Mouse (Mus musculus) testis, adult 2 months (tissue): ENCODE data around the gene Klhl40. TPM values are rescaled to one million over a fixed set of nuclear protein-coding genes. Genes with fewer than 3 reads are reported as not detected.

Experiments used
- H3K27ac ChIP-seq: fragments of 200-500 bp; 2 replicates; pipeline ENCODE4 v1.5.1; 2012; ENCODE audit warnings: low read depth, low read length; ENCODE audit not compliant: control insufficient read depth, insufficient read depth
- H3K27me3 ChIP-seq: fragments of 200-500 bp; 2 replicates; pipeline ENCODE4 v1.6.1; 2012; ENCODE audit warnings: mild to moderate bottlenecking, low read length, moderate library complexity; ENCODE audit not compliant: control insufficient read depth, insufficient read depth
- H3K36me3 ChIP-seq: fragments of 200-500 bp; 2 replicates; pipeline ENCODE4 v1.6.1; 2012; ENCODE audit warnings: mild to moderate bottlenecking, low read length; ENCODE audit not compliant: control insufficient read depth, insufficient read depth
- H3K4me1 ChIP-seq: fragments of 200-500 bp; 2 replicates; pipeline ENCODE4 v1.6.1; 2012; ENCODE audit warnings: low read length; ENCODE audit not compliant: control insufficient read depth, insufficient read depth
- H3K4me3 ChIP-seq: fragments of 200-500 bp; 2 replicates; pipeline ENCODE4 v1.5.1; 2012; ENCODE audit warnings: low read depth, mild to moderate bottlenecking, low read length, moderate library complexity, mixed read lengths; ENCODE audit not compliant: control insufficient read depth
- CTCF ChIP-seq: fragments of 200-500 bp; IDR thresholded peaks from 2 replicates; pipeline ENCODE4 v1.5.1; 2012; ENCODE audit warnings: low read depth, mild to moderate bottlenecking, inconsistent platforms, low read length, moderate library complexity; ENCODE audit not compliant: control insufficient read depth, insufficient read depth, insufficient replicate concordance
- POLR2A ChIP-seq: fragments of 200-500 bp; IDR thresholded peaks from 2 replicates; pipeline ENCODE4 v1.6.1; 2012; ENCODE audit warnings: low read depth, mild to moderate bottlenecking, inconsistent platforms, low read length, moderate library complexity; ENCODE audit not compliant: control insufficient read depth
- polyA plus RNA-seq: library from polyadenylated mRNA; depleted of rRNA; stranded (reverse); fragments of >200 nt; gene quantifications from 2 replicates; pipeline ENCODE4 v1.2.3, GENCODE M21; 2012

Klhl40 gene
- polyA plus RNA-seq, 1 experiment, result 0.14 TPM

DNA sequence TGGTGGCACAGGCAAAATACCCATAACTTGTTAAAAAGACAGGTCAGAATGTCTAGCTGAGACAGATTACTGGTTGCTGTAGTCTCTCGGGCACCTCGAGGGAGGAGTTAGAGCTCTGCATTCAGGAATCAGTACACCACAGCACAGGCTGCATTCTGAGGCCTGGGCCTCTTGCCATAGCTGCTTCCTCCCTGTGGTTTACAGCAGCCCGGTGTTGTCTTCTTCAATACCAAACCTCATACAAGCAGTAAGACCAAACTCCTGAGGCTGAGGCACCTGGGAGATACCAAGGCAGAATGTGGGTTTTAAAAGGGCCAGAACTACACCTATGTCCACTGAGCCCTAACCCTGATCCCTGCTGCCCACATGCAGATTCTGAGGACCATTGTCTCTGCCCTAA lies 20.0 kb upstream of the Klhl40 start:
- Histone ChIP-seq H3K4me1 (peaks cover 25% of the 10 kb centered on the region), H3K27ac (no peak overlapping the region), H3K4me3 (no peak overlapping the region), H3K36me3 (no peaks in the 10 kb centered on the region; the same call in 1 of the 2 replicates), H3K27me3 (no peaks in the 10 kb centered on the region)
- TF ChIP-seq POLR2A, result no peak
- TF ChIP-seq CTCF, result no peak

DNA sequence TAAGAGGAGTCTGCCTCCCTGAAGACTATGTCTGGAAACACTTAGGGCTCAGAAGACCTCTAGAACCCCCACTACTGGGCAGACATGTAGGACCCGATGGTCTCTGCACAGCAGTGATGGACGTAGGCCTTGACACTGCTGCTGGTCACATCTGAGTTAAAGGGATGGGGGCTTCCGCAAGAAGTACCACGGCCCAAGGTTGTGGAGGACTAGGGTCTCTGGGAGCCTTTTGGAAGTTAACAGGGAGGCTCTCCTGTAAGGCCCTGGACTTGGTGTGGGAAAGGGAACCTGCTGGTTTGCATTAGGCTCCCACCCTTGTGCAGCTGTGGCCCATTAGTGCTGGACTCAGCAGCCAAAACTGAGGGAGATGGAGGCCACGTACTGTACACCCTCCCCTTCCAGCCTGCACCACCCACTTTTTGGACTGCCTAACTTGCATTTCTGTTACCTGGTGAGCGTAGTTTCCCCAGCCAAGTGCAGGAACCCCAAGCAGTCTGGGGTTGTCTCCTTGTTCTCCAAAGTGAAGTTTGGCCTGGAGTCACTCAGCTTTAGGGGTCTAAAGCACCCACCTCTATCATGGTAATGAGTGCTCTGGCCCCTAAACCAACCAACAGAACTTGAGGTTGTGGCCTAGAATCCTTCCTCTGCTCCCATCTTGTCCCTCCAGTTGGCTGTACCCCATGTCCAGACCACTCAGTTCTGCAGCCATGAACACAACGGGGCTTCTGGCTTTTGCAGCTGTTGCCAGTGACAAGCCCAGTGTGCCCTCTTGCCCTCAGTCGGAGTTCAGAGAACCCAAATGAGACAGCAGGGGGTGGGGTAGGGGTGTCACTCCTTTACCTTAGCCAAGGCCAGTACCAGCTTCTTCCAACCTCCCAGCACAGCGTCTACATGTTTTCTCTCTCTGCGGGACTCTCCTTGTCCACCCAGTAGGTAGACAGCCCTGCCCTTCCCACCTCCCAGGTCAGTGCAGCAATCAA lies 19.3 kb upstream of the Klhl40 start:
- no peaks in the 10 kb centered on the region for H3K27me3 ChIP-seq
- H3K4me1 ChIP-seq, result peaks cover 25% of the 10 kb centered on the region
- no peak overlapping the region for H3K27ac ChIP-seq
- TF ChIP-seq CTCF (no peak), POLR2A (no peak; the same call in 1 of the 2 replicates)
- peak overlapping the region; percentile 88 for H3K4me3 ChIP-seq
- H3K36me3 ChIP-seq, result no peaks in the 10 kb centered on the region; the same call in 1 of the 2 replicates

GRCm38 (mm10) chr9:121759091-121760081 lies 18.0 kb upstream of the Klhl40 start, which contains the start of gene Zfp651:
Gene Zfp651 (plus strand): TSS chr9:121759330.
- H3K36me3 ChIP-seq, result no peaks in the 10 kb centered on the region; the same call in 1 of the 2 replicates
- peaks cover 25% of the 10 kb centered on the region for H3K4me1 ChIP-seq
- H3K4me3 ChIP-seq, result peak within 1 kb of the TSS; percentile 88
- no peaks in the 10 kb centered on the region for H3K27me3 ChIP-seq
- no peak for TF ChIP-seq POLR2A
- H3K27ac ChIP-seq, result peak within 1 kb of the TSS; percentile 59

GRCm38 (mm10) chr9:121760271-121761090 lies 16.9 kb upstream of the Klhl40 start:
- Histone ChIP-seq H3K4me1 (peaks cover 25% of the 10 kb centered on the region), H3K4me3 (peak overlapping the region; percentile 88), H3K27ac (no peak overlapping the region), H3K27me3 (no peaks in the 10 kb centered on the region), H3K36me3 (no peaks in the 10 kb centered on the region)
- TF ChIP-seq CTCF (no peak), POLR2A (no peak)

DNA sequence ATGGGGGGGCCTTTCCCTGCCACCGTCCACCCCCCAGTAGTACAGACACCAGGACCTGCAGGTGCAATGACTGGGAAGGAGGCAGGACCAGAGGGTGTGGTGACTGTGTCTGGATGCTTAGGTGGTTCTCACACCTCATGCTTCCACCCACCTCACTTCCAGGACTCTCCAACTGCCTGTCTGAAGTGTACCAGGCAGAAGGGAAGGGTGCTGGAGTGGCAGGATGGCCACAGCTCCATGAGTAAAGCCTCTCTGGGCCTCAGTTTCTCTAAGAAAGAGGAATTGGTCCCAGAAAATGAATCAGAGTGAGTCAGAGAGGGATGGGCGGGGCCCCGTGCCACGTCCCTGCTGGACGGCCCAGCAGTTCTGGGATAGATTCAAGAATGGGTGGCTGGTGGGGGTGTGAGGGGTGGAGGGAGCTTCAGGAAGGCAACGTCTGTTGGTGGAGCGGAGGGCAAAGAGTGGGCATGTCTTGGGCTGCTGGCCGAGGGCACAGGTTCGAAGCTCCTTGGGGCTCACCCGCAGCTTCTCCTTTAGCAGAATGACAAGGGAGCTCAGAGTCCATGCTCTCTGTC lies 16.2 kb upstream of the Klhl40 start:
- TF ChIP-seq CTCF, result no peak
- TF ChIP-seq POLR2A, result no peak
- Histone ChIP-seq H3K4me1 (peaks cover 25% of the 10 kb centered on the region), H3K27me3 (no peaks in the 10 kb centered on the region), H3K36me3 (no peaks in the 10 kb centered on the region), H3K27ac (no peak overlapping the region), H3K4me3 (no peak overlapping the region)

- Histone ChIP-seq H3K27me3 (no peaks in the 10 kb centered on the region), H3K4me1 (peaks cover 25% of the 10 kb centered on the region), H3K27ac (no peak overlapping the region), H3K4me3 (no peak overlapping the region), H3K36me3 (no peaks in the 10 kb centered on the region)
- no peak for TF ChIP-seq POLR2A
- TF ChIP-seq CTCF, result no peak
These were observed 15.6 kb upstream of the Klhl40 start for GRCm38 (mm10) chr9:121761787-121762186.
